Mouse (Mus musculus): ENCODE data around the gene Gstz1.
A peak's percentile ranks its signal among the peaks of the same experiment; 100 is the strongest.
"Not testable (repeated sequence)": the region's sequence is repeated elsewhere in the genome, so short reads cannot be mapped to it uniquely, and the experiment has no call there.

Gstz1 gene

DNA sequence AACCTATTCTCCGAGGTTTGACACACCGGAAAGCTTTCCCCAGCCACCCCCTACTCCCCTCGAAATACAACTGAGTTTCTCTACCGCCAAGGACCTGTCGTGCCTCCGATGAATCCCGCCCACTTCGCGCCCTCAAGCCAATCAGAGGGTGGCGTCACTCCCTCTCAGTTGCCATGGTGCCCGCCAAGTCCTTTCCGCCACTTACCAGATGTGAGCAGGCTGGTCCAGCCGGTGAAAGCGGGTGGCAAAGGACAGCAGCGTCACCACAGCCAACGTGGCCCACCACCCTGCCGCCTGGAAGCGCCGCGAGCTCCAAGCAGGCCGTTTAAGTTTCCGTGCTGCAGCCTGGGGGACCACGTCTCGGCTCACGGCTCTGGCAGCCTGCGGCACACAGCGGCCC, at the start of gene Gstz1:
Gstz1 (plus strand) TSS at position 200 of the 400 bp plus-strand sequence.
- peak; percentile 93 for DNase-seq

DNA sequence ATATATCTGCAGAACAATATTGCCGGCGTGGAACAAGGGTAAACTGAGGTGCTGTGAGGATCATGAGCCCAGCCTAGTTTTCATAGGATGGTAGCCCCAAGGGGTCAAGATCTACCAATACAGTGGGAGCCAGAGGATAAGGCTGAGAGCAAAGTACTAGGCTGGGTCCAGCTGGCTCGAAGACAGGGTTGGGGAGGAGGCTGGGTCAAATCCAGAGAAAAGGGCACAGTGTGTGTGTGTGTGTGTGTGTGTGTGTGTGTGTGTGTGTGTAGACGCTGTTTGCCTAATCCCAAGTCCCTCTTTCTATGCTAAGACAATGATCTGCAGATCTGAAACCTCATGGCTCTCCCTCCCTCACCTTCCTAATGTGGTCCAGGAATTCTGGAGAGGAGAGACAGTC, 46.6 kb upstream of the Gstz1 start:
- no peak for DNase-seq

- peak; percentile 17 for DNase-seq
Observed at GRCm38 (mm10) chr12:87102165-87102631, 44.8 kb upstream of the Gstz1 start, which contains the start of gene Ngb. Ngb (minus strand) TSS chr12:87102539.

DNA sequence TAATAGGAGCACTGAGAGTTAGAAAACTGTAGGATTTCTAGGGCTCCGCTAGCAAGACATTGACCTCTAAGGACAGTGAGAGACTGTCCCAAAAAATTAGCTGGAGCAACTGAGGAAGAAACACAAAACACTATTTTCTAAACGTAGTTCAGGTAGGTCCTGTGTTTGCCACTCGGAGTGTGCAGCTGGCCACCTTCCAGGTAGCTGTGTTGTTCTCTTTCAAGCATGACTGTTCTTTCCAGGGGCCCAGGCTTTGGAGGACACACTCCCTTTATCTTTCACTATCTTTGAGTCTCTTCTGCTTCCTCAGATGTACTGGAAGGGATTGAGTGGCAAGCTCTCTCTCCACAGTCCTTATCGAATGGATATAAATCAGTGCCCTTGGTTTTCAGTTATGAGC, 43.5 kb upstream of the Gstz1 start:
- peak; percentile 30 for DNase-seq

GRCm38 (mm10) chr12:87104796-87105195, 42.2 kb upstream of the Gstz1 start:
- no peak for DNase-seq

- no peak for DNase-seq
Observed at GRCm38 (mm10) chr12:87107357-87107977, 39.5 kb upstream of the Gstz1 start.

DNA sequence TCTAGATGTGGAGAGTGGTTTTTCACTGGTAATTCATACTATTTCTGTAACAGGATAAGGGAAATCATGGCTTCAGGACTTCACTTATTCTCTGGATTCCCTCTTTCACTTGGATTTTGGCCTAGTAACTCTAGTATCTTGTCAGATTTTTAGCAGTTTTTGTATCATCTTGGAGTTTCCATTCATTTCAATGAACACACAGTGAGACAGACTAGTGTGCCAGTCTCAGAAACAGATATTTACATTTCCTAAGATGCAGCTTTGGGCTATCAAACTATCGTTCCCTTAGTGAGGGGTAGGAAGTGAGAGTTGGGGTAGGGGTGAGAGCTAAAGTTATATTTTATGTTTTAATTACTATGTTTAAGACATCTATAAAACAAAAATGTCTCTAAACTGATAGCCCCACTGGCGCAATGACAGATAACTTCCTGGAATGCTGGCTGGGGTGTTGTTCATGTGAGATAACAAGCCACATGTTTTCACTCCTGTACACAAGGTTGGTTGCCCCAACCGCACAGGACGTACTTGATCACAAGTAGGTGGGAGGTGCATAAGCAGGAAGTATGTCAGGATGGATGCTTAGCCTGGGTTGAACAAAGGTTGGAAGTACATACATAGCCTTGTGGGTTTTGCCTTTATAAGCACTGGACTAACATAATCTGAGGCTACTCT, 24.9 kb upstream of the Gstz1 start:
- DNase-seq, result no peak

- no peak for DNase-seq
Observed at GRCm38 (mm10) chr12:87127256-87127655, 19.7 kb upstream of the Gstz1 start.

DNA sequence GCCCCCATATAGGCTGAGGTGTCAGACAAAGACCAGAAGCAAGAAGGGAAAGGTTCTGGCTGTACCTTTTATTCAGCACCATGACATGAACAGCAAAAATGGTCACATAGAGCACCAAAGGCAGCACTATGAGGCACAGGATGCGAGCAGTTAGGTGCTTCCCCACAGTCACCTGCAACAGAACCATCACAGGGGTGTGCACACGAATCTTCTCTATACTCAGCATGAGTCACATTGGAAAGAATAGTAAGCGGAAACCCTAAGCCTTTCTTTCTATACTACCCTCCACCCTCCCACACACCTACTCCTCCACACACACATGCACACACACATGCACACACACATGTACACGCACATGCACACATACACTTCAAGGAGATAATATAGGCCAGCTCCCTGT, 16.7 kb upstream of the Gstz1 start:
- no peak for DNase-seq

GRCm38 (mm10) chr12:87131181-87131580, 15.8 kb upstream of the Gstz1 start:
- DNase-seq, result peak; percentile 47

- peak; percentile 61 for DNase-seq
Observed at GRCm38 (mm10) chr12:87131619-87132018, 15.3 kb upstream of the Gstz1 start.

GRCm38 (mm10) chr12:87132210-87132609, 14.8 kb upstream of the Gstz1 start:
- DNase-seq, result no peak

GRCm38 (mm10) chr12:87132784-87133183, 14.2 kb upstream of the Gstz1 start:
- no peak for DNase-seq

- DNase-seq, result no peak
Observed at GRCm38 (mm10) chr12:87137439-87138341, 9.3 kb upstream of the Gstz1 start.

DNA sequence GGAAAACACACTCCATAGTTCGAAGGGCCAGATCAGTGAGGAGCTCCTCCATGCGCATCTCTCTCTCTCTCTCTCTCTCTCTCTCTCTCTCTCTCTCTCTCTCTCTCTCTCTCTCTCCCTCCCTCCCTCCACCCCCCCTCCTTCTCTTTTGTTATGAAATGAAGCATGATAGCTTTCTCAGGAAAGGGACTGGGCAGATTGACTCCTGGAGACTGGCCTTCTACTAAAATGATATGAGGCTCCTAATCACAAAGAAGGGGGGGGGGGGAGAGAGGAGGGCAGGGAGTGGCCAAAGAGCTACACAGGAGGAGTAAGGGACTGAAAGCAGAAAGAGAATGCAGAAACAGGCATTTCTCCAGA, 8.6 kb upstream of the Gstz1 start:
- no peak for DNase-seq

DNA sequence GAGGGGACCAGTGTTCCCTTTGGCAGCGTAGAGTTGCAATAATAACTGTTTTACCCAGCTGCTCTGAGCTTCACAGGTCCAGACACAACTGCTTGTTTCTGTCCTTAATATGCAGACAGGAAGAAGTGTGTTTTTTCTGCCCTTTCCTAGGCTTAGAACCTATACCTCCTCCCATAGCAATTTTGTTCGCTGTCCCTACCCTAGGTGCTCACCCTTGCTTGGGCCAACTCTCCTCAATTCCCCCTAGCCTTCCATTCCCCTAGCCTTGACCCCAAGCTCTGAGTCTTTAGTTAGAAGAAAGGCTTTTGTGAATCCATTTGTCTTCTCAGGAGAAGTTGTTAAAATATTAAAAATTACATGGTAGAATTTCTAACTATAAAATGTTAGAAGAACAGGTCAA, 8.2 kb upstream of the Gstz1 start:
- DNase-seq, result no peak

- DNase-seq, result no peak
Observed at GRCm38 (mm10) chr12:87142156-87142555, 4.8 kb upstream of the Gstz1 start.

GRCm38 (mm10) chr12:87147395-87148089, 577 bp downstream of the Gstz1 start, which contains the start of gene Pomt2:
Pomt2 (minus strand) TSS chr12:87147968.
- peak; percentile 95 for DNase-seq

DNA sequence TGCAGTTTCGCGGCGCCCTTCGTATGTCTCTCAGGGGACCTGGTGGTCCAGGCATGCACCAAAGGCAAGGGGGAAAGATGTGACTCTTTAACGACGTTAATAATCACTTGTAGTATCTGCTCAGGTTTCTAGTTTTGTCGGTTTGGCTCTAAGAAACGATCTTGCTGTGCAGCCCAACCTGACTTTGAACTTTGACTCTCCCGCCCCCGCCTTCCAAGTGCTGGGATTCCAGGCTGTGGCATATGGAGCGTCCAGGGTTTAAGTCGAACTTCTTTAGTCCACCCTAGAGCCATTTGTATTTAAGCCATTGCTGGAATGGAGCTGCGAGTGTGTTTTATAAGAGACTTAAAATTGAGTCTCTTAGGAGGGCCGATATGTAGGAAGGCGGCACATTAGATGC, 1.2 kb downstream of the Gstz1 start:
- peak; percentile 65 for DNase-seq

DNA sequence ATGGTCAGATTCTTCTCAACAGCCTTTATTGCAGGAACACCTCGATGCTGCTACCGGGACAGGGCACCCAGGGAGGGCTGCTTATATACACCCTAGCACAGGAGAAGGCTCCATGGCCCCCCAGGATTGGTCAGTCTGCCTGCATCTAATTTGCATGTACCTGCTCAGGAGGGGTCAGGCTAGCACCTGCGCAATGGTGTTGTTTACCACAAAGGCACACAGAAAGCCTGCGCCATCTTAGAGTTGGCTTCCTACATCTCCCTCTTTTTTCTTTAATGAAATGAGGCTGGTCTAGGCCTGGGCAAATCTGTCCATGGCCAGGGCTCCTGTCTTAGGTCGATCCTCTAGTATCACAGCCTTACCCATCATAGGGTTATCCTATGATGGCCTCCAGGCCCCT, 2.5 kb downstream of the Gstz1 start:
- DNase-seq, result no peak

GRCm38 (mm10) chr12:87154448-87154847, 7.5 kb downstream of the Gstz1 start:
- not testable (repeated sequence) for DNase-seq

DNA sequence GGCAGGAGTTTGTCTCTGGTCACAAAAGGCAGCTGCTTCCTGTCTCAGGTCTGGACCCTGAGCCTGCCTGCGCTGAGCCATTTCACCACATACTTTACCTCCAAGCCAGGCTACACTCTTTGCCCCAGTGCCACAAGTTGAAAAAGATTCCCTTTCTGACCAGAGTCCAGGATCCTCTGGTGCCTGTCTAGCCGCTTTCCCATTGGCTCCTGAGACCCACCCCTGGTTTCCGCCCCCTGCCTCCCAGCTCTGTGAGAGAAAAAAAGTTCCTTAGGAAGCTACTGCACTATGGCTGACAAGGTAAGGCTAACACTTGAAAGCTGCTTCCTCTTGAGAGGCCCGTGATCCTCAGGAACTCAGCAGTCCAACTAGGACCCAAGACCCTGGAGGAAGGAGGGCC, 10.4 kb downstream of the Gstz1 start:
- peak; percentile 71 for DNase-seq

DNA sequence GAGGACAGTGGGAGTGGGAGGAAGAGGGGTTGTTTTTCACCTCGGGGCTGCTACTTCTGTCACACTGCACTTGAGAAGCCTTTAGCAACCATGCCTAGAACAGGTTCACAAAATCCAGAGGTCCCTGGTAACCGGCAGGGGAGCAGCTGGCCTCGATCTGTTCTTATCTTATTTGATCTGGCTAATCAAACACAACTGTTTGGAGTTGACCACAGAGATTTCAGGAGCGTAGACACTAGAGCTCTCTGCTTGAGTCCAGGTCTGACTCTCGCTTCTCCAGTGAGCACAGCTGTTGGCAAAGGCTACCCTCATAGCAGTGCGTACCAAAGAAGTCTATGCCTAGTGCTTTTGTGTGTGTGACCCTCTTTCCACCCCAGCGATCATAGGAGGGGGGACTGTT, 11.1 kb downstream of the Gstz1 start:
- no peak for DNase-seq
